Mouse (Mus musculus): ENCODE data around the gene Ackr3.

DNA sequence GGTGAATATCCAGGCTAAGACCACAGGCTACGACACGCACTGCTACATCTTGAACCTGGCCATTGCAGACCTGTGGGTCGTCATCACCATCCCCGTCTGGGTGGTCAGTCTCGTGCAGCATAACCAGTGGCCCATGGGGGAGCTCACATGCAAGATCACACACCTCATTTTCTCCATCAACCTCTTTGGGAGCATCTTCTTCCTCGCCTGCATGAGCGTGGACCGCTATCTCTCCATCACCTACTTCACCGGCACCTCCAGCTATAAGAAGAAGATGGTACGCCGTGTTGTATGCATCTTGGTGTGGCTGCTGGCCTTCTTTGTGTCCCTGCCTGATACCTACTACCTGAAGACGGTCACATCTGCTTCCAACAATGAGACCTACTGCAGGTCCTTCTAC, 10.2 kb downstream of the Ackr3 start:
- no peak for TF ChIP-seq POLR2A (IDR thresholded peaks at IDR 0.05; ENCODE audit: control insufficient read depth in 1 of 2, insufficient read depth in 1 of 2, low read depth in 1 of 2, low read length in 2 of 2, poor library complexity in 1 of 2)
- TF ChIP-seq TCF12 (IDR thresholded peaks at IDR 0.05; ENCODE audit: low read depth, low read length): no peak
- no peak for TF ChIP-seq CTCF (IDR thresholded peaks at IDR 0.05 in 2 of 3, conservative IDR thresholded peaks at IDR 0.05 in 1 of 3; ENCODE audit: control insufficient read depth in 1 of 3, insufficient read depth in 1 of 3, low read depth in 2 of 3, low read length in 3 of 3, poor library complexity in 1 of 3, severe bottlenecking in 1 of 3)
- no peak for TF ChIP-seq TAL1 (IDR thresholded peaks at IDR 0.05; ENCODE audit: low read length)
- TF ChIP-seq GABPA (IDR thresholded peaks at IDR 0.05; ENCODE audit: low read depth, low read length): no peak
- no peak for TF ChIP-seq ZC3H11A (IDR thresholded peaks at IDR 0.05; ENCODE audit: low read depth, low read length)
- TF ChIP-seq E2F4 (IDR thresholded peaks at IDR 0.05; ENCODE audit: borderline replicate concordance, low read depth, low read length): no peak
- TF ChIP-seq RAD21 (IDR thresholded peaks at IDR 0.05; ENCODE audit: low read depth, low read length): no peak
- no peak for TF ChIP-seq UBTF (IDR thresholded peaks at IDR 0.05; ENCODE audit: borderline replicate concordance, insufficient read depth, low read depth, low read length)
- TF ChIP-seq MEF2A (IDR thresholded peaks at IDR 0.05; ENCODE audit: extremely low read depth, insufficient replicate concordance, low read depth, low read length, poor library complexity, severe bottlenecking): no peak
- TF ChIP-seq POLR2AphosphoS2 (IDR thresholded peaks at IDR 0.05; ENCODE audit: low read length): no peak
- TF ChIP-seq MYC (IDR thresholded peaks at IDR 0.05; ENCODE audit: low read depth, low read length): no peak
- TF ChIP-seq HCFC1 (IDR thresholded peaks at IDR 0.05; ENCODE audit: low read depth, low read length): no peak

Data from MEL (cell line).